Mouse (Mus musculus) embryonic fibroblast, embryonic 13.5 days (primary cell): ENCODE data around the gene Kcnh7. TPM values are rescaled to one million over a fixed set of nuclear protein-coding genes. Genes with fewer than 3 reads are reported as not detected.

ENCODE experiments used
- H3K27ac ChIP-seq: 2 replicates; pipeline ENCODE4 v1.5.1; 2012; ENCODE audit warnings: low read length, control low read depth, inconsistent platforms; ENCODE audit not compliant: insufficient read depth
- H3K4me1 ChIP-seq: 2 replicates; pipeline ENCODE4 v1.6.1; 2011; ENCODE audit warnings: low read length; ENCODE audit not compliant: control insufficient read depth, insufficient read depth
- H3K4me3 ChIP-seq: 2 replicates; pipeline ENCODE4 v1.5.1; 2011; ENCODE audit warnings: mild to moderate bottlenecking, control low read depth, low read length; ENCODE audit not compliant: insufficient read depth
- CTCF ChIP-seq: IDR thresholded peaks from 2 replicates; pipeline ENCODE4 v1.5.1; 2011; ENCODE audit warnings: mild to moderate bottlenecking, control low read depth, low read length, moderate library complexity, borderline replicate concordance; ENCODE audit not compliant: insufficient read depth
- POLR2A ChIP-seq: IDR thresholded peaks from 2 replicates; pipeline ENCODE4 v1.6.1; 2011; ENCODE audit warnings: low read depth, mild to moderate bottlenecking, control low read depth, low read length, moderate library complexity
- polyA plus RNA-seq: library from polyadenylated mRNA; stranded (reverse); fragments of >200 nt; gene quantifications from 2 replicates; pipeline ENCODE4 v1.2.4, GENCODE M21; 2011; ENCODE audit warnings: low read depth; ENCODE audit not compliant: missing spikeins, insufficient read length

The Kcnh7 gene
- polyA plus RNA-seq, 1 experiment = not detected

DNA sequence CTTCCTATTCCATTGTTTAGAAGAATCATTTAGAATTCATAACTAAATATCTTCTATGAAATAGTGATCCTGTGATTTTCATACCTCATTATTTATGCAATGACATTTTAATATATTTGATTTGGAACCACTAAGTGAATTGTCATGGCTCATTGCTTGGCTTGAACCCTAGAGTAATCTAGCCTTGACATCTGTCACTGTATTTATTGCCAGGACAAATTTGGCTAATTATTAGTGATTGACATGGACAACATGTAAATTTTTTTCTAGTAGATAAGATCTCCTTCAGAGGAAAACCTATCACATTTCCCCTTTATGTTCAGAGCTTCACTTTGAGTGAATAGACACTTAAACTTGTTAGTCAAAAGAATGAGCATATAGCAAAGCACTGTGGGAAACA is 195.5 kb downstream of the Kcnh7 start:
- Histone ChIP-seq H3K4me1 (no peaks in the 10 kb centered on the region), H3K4me3 (no peak overlapping the region), H3K27ac (no peak overlapping the region)
- TF ChIP-seq POLR2A (no peak), CTCF (no peak)

DNA sequence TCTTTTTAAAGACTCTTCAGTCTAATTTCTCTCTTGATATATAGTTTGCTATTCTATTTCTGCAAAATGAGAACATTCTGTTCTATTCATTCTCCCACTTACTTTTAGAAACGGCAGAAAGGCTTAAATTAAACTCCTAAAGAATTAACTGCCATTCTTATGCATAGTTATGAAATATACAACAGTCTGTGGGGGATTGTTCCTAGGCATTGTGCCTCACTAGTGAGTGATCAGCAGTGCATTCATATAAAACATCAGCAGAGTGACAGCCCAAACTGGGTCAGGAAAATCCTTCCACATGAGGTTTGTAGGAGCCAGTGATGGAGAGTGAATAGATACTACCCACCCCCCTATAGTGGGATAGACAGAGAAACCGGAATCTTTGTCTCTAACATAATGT is 200.2 kb downstream of the Kcnh7 start:
- H3K4me1 ChIP-seq = no peaks in the 10 kb centered on the region
- TF ChIP-seq CTCF (no peak), POLR2A (no peak)
- H3K27ac ChIP-seq = no peak overlapping the region
- H3K4me3 ChIP-seq = no peak overlapping the region

GRCm38 (mm10) chr2:62935273-62935874 is 248.7 kb downstream of the Kcnh7 start:
- H3K4me1 ChIP-seq = no peaks in the 10 kb centered on the region
- TF ChIP-seq CTCF (no peak), POLR2A (no peak)
- H3K4me3 ChIP-seq = no peak overlapping the region
- H3K27ac ChIP-seq = no peak overlapping the region

GRCm38 (mm10) chr2:62928494-62928893 is 255.6 kb downstream of the Kcnh7 start:
- TF ChIP-seq CTCF (no peak), POLR2A (no peak)

DNA sequence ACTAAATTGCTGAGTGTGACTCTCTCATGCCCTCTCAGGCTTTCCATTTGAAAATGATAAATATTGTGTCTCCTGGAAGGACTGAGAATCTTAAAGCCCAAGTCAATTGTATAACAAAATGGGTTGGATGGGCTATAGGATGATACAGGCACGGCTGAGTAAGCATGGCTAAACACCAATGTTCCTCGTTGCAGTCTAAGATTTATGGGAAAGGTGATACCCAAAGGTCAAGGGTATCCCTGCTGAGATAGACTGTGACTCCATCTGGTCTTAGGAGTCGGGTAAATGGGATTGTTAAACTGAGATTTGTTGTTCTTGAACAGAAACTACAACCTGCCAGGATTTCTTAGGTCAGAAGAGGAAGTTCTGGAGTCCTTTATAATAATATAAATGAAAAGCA is 256.0 kb downstream of the Kcnh7 start:
- no peaks in the 10 kb centered on the region for H3K4me1 ChIP-seq
- no peak for TF ChIP-seq POLR2A
- no peak for TF ChIP-seq CTCF
- no peak overlapping the region for H3K27ac ChIP-seq
- no peak overlapping the region for H3K4me3 ChIP-seq

More at GRCm38 (mm10) chr2:62928494-62928893, 255.6 kb downstream of the Kcnh7 start:
- H3K4me3 ChIP-seq = no peak overlapping the region
- H3K27ac ChIP-seq = no peak overlapping the region
- H3K4me1 ChIP-seq = no peaks in the 10 kb centered on the region

GRCm38 (mm10) chr2:62923803-62924202 is 260.3 kb downstream of the Kcnh7 start:
- Histone ChIP-seq H3K4me1 (no peaks in the 10 kb centered on the region), H3K4me3 (no peak overlapping the region), H3K27ac (no peak overlapping the region)
- TF ChIP-seq POLR2A (no peak), CTCF (no peak)

- TF ChIP-seq CTCF (no peak), POLR2A (no peak)
- Histone ChIP-seq H3K4me3 (no peak overlapping the region), H3K27ac (no peak overlapping the region), H3K4me1 (no peaks in the 10 kb centered on the region)
Observed at GRCm38 (mm10) chr2:62907688-62908087, 276.4 kb downstream of the Kcnh7 start.

- Histone ChIP-seq H3K4me3 (no peak overlapping the region), H3K4me1 (no peaks in the 10 kb centered on the region), H3K27ac (no peak overlapping the region)
- TF ChIP-seq CTCF (no peak), POLR2A (no peak)
Observed at GRCm38 (mm10) chr2:62902363-62903353, 281.4 kb downstream of the Kcnh7 start.

DNA sequence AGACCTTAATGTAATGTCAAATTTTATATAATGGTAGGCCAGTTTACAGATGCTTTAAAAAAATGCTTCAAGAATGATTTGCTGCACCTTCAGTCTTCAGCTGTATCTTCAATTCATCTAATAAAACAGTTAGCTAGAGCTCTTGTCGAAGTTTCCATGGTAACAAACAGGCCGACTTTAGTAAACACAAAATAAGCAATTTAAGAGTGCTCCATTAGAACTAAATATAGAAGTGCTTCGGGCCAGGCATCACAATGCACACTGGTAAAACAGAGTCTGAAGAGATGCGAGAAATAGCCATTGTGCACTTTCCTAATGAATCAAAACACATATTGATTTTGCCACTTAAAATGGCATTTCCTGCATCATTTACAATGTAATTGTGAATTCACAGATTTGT is 305.3 kb downstream of the Kcnh7 start:
- no peak for TF ChIP-seq CTCF
- no peak for TF ChIP-seq POLR2A
- H3K27ac ChIP-seq = no peak overlapping the region
- H3K4me3 ChIP-seq = no peak overlapping the region
- no peaks in the 10 kb centered on the region for H3K4me1 ChIP-seq

DNA sequence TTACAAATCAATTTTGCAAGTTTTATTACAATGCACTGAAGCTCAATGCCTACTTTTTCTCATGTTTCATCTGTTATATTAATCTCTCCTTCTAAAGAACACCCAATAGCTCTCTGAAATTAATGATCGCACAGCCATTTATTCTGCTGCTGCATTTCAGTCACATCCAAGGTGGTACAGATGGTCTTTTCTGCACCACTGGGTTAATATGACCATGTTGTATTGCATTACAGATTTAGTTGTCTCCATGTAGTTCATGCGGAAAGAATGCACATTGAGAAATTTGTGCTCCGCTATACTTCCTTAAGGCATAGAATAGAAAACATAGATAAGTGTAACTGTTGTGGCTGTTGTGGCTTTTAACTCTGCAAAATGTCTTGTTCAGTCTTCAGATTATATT is 328.7 kb downstream of the Kcnh7 start:
- no peak for TF ChIP-seq CTCF
- TF ChIP-seq POLR2A = no peak
- H3K4me3 ChIP-seq = no peak overlapping the region
- no peaks in the 10 kb centered on the region for H3K4me1 ChIP-seq
- no peak overlapping the region for H3K27ac ChIP-seq
